Mouse (Mus musculus) megakaryocyte-erythroid progenitor cell, adult 5-6 weeks (primary cell): ENCODE measurements around the gene Ell3. TPM values are rescaled to one million over a fixed set of nuclear protein-coding genes. Genes with fewer than 3 reads are reported as not detected.

Source experiments
- ATAC-seq: replicated peaks from 2 replicates; pipeline ENCODE4 v1.8.0; 2016; ENCODE audit warnings: mild to moderate bottlenecking, inconsistent platforms; ENCODE audit not compliant: severe bottlenecking, poor library complexity, low FRiP score, low TSS enrichment
- total RNA-seq, 2 experiments: library from RNA; stranded (forward) in 1 of 2; stranded (reverse) in 1 of 2; fragments of 200-1000, 215-1000 nt in 1 of 2; fragments of >200 nt in 1 of 2; fragmentation: Nextera tagmentation in 1 of 2; gene quantifications; 2 replicates each; pipeline ENCODE4 v1.2.3; 2014 to 2017

Gene Ell3
- total RNA-seq, 2 experiments from 2014 or later = not detected

GRCm38 (mm10) chr2:121412843-121413386, 31.2 kb downstream of the Ell3 start:
- ATAC-seq = peak; percentile 39

- peak; percentile 62 for ATAC-seq
These were observed 35.9 kb downstream of the Ell3 start for GRCm38 (mm10) chr2:121408160-121408559.

GRCm38 (mm10) chr2:121403296-121403695, 40.8 kb downstream of the Ell3 start:
- ATAC-seq = no peak

- peak; percentile 75 for ATAC-seq
These were observed 47.5 kb downstream of the Ell3 start for GRCm38 (mm10) chr2:121396624-121397023.

Other genes starting within 250 kb of the Ell3 start
- gene Trp53bp1, start 172.9 kb downstream of the Ell3 start, total RNA-seq (2014; fragmentation: Nextera tagmentation) = 22.9 and 33.3 TPM in 2 replicates
- 22.6 and 31.8 TPM in 2 replicates for gene Trp53bp1, start 172.9 kb downstream of the Ell3 start, total RNA-seq (2017)
- gene Map1a, start 154.7 kb downstream of the Ell3 start, total RNA-seq (2014; fragmentation: Nextera tagmentation) = 0.10 TPM in 1 of 2 replicates, not detected in the other
- gene Map1a, start 154.7 kb downstream of the Ell3 start, total RNA-seq (2017) = not detected in 2 replicates
- gene Ppip5k1, start 88.9 kb downstream of the Ell3 start, total RNA-seq (2014; fragmentation: Nextera tagmentation) = 8.4 and 14.2 TPM in 2 replicates
- 8.2 and 10.1 TPM in 2 replicates for gene Ppip5k1, start 88.9 kb downstream of the Ell3 start, total RNA-seq (2017)
- gene Ckmt1, start 86.6 kb downstream of the Ell3 start, total RNA-seq (2014; fragmentation: Nextera tagmentation) = not detected in 2 replicates
- gene Ckmt1, start 86.6 kb downstream of the Ell3 start, total RNA-seq (2017) = not detected in 2 replicates
- gene Strc, start 57.1 kb downstream of the Ell3 start, total RNA-seq (2014; fragmentation: Nextera tagmentation) = not detected in 2 replicates
- gene Strc, start 57.1 kb downstream of the Ell3 start, total RNA-seq (2017) = not detected in 2 replicates
- gene Pdia3, start 30.5 kb downstream of the Ell3 start, total RNA-seq (2014; fragmentation: Nextera tagmentation) = 98.2 and 163 TPM in 2 replicates
- gene Pdia3, start 30.5 kb downstream of the Ell3 start, total RNA-seq (2017) = 198 and 215 TPM in 2 replicates
- 0.44 and 3.3 TPM in 2 replicates for gene Catsper2, start 30.5 kb downstream of the Ell3 start, total RNA-seq (2014; fragmentation: Nextera tagmentation)
- gene Catsper2, start 30.5 kb downstream of the Ell3 start, total RNA-seq (2017) = 0.56 and 1.3 TPM in 2 replicates
- gene Serf2, start 4.9 kb upstream of the Ell3 start, total RNA-seq (2014; fragmentation: Nextera tagmentation) = 408 and 415 TPM in 2 replicates
- 367 and 469 TPM in 2 replicates for gene Serf2, start 4.9 kb upstream of the Ell3 start, total RNA-seq (2017)
- gene Hypk, start 9.0 kb upstream of the Ell3 start, total RNA-seq (2014; fragmentation: Nextera tagmentation) = 154 and 217 TPM in 2 replicates
- gene Hypk, start 9.0 kb upstream of the Ell3 start, total RNA-seq (2017) = 184 and 205 TPM in 2 replicates
- not detected in 2 replicates for gene Serinc4, start 12.5 kb upstream of the Ell3 start, total RNA-seq (2014; fragmentation: Nextera tagmentation)
- gene Serinc4, start 12.5 kb upstream of the Ell3 start, total RNA-seq (2017) = 1.4 TPM in 1 of 2 replicates, not detected in the other
- gene Mfap1b, start 29.8 kb upstream of the Ell3 start, total RNA-seq (2014; fragmentation: Nextera tagmentation) = 19.7 and 20.2 TPM in 2 replicates
- gene Mfap1b, start 29.8 kb upstream of the Ell3 start, total RNA-seq (2017) = 50.0 and 51.3 TPM in 2 replicates
- 18.6 and 26.6 TPM in 2 replicates for gene Mfap1a, start 62.4 kb upstream of the Ell3 start, total RNA-seq (2014; fragmentation: Nextera tagmentation)
- gene Mfap1a, start 62.4 kb upstream of the Ell3 start, total RNA-seq (2017) = 34.0 and 45.9 TPM in 2 replicates
- gene Wdr76, start 62.4 kb upstream of the Ell3 start, total RNA-seq (2014; fragmentation: Nextera tagmentation) = 37.9 and 52.7 TPM in 2 replicates
- 41.7 and 55.8 TPM in 2 replicates for gene Wdr76, start 62.4 kb upstream of the Ell3 start, total RNA-seq (2017)